Mouse (Mus musculus) frontal cortex, postnatal 25 days (tissue): Measurements from ENCODE around the gene Tnfsf15.

Experiments
- DNase-seq, 2 experiments: peaks; one replicate each; pipeline ENCODE4 v3.0.0; 2022; ENCODE audit warnings: low spot score in 2 of 2

Gene Tnfsf15

GRCm38 (mm10) chr4:63744693-63745171 is at the start of gene Tnfsf15:
Gene Tnfsf15 (minus strand): TSS chr4:63745113.
- DNase-seq: no peak

GRCm38 (mm10) chr4:63792328-63792727 is 47.4 kb upstream of the Tnfsf15 start:
- no peak for DNase-seq

- no peak for DNase-seq
These were observed 40.6 kb upstream of the Tnfsf15 start for GRCm38 (mm10) chr4:63785466-63785865.

- DNase-seq: no peak
These were observed 38.9 kb upstream of the Tnfsf15 start for GRCm38 (mm10) chr4:63783826-63784225.

DNA sequence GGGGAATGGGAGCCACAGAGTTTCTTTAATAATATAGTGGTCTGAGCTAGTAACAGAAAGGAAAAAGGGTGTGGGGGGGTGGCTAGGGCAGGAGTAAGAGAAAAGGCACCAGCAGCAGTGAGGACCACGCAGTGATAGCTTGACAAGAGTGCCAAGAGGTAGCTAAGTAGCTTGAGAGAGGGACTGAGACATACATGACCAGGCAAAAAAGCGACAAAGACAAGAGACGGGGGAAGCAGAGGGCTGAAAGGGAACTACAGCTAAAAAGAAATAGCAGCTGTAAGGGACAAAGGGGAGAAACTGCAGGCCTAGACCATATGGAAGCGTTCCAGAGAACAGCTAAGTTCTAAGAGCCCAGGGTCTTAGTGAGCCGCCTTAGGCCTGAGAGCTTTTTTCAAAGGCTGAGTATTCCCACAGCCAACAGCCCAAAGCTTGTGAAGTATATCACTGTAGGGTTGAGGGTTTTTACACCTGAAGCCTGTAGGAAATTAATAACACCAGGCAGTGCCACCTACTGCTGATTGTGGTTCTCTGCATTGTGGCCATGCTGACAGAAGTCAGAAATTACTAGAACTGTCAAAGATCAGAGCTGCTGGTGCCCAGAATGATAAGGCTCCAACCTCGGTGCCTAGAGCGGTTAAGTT is 38.2 kb upstream of the Tnfsf15 start:
- no peak for DNase-seq

DNA sequence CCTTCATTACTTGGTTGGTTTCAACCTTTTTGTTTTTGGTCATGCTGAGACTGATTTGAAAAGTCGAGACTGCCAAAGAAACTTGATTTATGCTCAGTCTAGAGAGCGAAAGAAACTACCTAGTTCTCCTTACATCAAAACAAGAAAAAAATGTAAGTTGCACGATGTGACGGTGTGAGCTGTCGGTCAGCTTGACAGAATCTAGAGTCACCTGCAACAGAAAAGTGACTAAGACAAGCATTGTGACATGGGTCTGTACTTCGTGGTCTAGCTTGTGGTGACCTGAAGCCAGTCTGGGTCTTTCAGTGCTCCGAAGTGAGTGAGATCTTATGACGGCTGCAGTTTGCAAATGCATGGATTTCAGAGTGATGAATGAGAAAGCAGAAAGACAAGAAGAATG is 32.3 kb upstream of the Tnfsf15 start:
- no peak for DNase-seq

DNA sequence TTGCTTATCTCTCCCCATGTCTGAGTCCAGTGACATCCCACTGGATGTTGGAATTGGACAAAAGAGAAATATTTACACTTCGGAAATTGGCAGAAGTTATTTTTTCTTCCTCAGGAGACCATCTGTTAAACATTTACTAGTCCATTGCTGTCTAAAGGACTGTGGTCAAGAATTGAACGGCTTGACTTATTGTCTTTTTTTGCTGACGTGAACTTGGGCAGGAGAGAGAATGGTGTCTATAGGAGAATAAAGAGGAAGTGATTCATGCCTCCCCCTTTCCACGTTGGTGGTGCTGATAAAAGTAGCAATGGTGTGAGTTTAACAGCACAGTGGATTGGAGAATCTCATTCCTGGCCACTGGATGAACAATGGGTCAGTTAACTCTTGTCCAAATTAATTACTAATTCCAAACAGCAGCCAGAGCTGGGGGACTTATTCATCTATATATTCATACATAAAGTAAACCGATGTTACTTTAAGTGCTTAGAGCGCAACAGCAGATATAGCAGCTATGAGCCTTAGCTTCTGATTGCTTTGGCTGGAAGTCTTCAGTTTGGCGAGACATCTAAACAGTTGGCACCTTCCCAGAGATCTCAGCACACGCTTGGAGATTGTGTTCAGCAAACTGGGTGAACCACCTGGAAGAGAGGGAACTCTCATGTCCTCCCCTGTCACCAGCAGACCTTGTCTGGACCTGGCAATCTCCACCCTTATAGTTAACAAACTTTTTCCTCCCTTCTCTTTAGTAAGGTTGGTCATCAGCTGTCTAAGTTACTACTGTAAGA is 28.6 kb upstream of the Tnfsf15 start:
- DNase-seq: no peak

DNA sequence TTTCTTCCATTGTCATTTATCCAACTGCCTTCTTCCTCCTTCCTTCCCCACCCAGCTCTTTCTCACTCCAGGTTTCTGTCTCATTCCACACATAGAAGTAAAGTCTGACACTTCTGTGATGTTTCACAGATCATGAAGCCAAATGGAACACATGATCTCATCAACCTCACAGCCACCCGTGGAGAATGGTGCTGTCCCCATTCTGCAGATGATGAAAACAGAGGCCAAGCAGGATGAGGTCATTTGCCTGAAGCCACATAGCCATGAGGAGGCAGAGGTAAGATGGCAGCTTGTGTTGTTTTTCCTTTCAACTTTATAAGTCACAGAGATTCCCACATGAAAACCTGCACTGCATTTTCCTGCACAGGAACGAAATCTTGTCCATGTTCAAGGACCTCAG is 27.6 kb upstream of the Tnfsf15 start:
- DNase-seq: no peak

DNA sequence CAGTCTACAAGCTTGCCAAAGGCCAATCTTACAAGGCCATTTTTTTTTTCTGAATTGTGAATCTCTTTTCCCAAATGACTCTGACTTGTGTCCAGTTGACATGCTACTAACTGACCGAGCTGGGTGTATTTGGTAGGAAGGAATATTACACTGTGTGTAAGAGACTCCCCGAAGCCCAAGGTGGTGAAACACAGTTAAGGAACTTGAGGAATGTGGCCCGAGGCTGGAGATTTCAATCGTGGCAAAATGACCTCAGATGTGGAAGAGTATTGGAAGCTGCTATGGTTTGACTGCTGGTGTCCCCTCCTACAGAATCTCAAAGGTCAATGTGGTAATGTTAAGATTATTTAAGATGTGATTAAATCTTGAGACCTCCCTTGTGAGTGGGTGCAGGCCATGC is 26.4 kb upstream of the Tnfsf15 start:
- DNase-seq: no peak

- DNase-seq: no peak
These were observed 24.2 kb upstream of the Tnfsf15 start for GRCm38 (mm10) chr4:63769161-63769560.

DNA sequence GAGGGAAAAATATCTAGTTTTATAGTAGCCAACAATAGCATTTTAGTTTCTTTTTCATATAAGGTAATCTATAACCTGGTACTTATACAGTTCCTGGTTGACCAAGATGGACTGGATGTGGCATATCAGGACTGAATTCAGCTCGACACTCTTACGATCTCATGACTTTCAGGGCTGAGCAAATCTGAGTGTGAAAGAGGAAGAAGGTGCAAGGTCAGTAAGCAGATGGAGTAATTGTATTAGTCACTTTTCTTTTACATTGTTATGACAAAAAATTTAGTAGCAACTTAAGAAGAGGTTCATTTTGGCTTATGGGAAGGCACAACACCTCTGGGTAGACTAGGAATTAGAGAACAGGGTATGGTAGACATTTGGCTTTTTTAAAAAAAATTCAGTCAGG is 20.1 kb upstream of the Tnfsf15 start:
- DNase-seq: no peak

DNA sequence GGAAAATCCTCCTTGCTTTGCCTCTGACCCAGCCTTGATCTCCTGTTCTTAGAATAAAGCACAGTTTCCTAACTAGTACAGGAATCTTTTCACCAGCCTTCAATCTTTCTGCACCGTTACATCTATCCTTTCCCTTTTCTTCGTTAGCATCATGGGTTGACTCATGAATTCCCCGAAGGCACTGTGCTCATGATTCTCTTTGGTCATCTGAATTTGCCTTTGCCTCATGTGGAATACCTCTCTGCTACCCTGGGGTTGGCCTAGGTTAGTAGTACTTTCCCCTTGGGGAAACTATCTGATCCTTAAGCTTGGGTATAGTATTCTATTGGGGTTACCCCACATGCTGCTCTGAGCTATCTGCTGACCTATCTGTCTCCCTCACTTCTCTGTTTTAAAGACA is 15.0 kb upstream of the Tnfsf15 start:
- no peak for DNase-seq

DNA sequence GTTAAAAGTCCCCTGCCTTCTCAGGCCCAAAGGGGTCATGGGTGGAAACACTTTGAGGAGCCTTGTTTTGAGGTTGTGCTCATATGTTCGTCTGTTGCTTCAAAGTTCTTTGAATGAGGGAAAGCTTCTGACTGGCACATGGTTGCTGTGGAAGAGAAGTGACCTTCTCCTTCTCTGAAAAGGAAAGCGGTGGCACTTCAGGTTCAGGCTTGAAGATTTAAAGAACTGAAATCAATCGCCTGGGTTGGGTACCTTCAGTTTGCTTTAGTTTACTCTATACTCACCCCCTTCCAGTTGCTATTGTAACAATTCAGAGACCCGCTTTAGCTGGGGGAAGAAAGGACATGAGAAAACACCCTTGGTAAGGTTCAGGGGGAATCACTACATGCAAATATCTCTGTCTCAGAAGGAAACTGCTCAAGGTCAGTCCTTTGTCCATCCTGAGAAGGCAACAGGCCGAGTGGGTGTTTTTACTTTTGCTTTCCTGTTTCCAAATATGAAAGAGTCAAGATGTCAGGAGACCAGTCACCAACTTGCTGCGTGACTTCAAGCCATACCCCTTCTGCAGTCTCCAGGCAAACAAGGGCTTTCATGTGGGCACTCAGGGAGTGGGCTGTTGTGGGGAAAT is 12.7 kb upstream of the Tnfsf15 start:
- no peak for DNase-seq

DNA sequence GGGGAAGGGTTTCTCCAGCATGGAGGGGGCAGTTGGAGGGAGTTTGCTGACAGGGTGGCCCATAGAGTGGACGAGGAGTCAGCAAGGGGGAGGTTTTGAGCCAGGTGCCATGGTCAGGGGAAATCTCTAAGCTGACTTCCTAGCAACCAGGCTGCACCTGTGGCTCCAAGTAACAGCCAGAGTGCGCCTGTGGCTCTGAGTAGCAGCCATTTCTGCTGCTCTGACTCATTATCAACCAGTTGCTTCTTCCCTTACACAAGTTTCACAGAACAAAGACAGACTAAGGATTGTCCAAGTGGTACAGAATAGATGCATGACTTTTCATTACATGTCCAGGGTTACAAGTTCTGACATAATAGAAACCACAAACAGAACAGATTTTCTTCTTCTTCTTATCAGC is 11.2 kb upstream of the Tnfsf15 start:
- DNase-seq: no peak

DNA sequence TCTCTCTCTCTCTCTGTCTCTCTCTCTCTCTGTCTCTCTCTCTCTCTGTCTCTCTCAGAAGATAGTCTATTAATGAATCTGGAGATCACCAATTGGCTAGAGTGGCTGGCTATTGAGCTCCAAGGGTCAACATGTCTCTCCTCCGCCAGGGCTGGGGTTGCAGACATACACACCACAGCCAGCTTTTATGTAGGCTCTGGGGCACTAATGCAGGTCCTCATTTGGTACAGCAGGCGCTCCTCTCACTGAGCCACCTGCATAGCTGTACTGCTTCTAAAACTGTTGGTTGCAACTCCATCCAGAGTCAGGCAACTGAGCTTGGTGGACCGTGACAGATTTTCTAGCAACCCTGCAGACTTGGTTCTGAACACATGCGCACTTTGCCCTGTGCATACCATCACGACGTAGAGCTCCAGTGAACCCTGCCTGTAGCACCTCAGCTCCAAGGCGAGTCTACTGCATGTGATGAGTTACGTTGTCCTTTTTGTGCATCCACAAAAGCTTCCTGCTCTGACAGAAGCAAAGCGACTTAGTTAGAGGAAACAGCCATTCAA is 9.6 kb upstream of the Tnfsf15 start:
- no peak for DNase-seq

DNA sequence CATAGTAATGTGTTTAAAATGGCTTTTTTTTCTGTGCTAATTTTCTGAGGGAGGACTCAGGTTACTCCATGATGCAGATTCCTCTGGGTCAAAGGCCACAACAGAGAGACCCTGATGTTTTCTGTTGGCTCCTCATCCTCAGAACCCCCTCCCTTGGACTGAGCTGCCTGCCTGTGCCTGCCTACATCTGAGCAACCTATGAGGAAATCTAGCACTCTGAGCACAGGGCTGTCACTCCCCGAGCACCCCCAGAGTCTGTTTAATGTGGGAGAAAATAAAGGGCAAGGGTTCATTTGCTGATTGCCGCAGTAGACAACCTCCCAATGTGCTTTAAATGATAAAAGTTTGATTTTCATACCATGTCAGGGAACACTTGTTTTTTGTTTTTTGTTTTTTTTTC is 8.9 kb upstream of the Tnfsf15 start:
- DNase-seq: no peak

GRCm38 (mm10) chr4:63752687-63753523 is 8.0 kb upstream of the Tnfsf15 start:
- peak in 1 of 2 experiments; percentile 13 for DNase-seq

GRCm38 (mm10) chr4:63748061-63748730 is 3.3 kb upstream of the Tnfsf15 start:
- DNase-seq: no peak

- no peak for DNase-seq
These were observed 358 bp upstream of the Tnfsf15 start for GRCm38 (mm10) chr4:63745271-63745670.

- no peak for DNase-seq
These were observed 1.3 kb downstream of the Tnfsf15 start for GRCm38 (mm10) chr4:63743660-63744059.

DNA sequence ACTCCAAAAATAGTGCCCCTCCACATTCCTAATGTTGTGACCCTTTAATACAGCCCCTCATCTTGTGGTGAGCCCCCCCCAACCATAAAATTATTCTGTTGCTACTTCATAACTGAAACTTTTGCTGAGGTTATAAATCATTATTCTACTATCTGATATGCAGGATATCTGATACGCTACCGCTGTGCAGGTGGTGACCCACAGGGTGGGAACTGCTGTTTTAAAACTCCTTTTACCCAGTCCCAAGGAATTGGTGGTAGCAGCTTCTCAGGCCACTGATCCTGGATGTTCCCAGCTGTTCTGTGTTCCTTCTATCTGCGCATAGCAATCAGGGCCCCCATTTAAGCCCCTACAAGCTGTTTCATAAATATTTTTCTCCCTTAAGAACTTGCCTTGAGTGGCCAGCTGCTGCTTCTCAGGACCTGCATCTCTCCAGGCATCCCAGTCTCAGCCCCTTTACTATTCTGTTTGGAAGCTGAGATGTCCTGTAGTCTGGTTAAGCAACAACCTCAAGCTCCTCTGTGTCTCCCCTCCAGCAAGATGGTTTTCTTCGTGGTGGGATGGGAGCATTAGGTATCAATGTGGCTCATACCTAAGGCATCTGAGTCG is 2.0 kb downstream of the Tnfsf15 start:
- no peak for DNase-seq
